Mouse (Mus musculus) cerebellum, adult 11 months (tissue): ENCODE data around the gene Mrps22.
A peak's percentile ranks its signal among the peaks of the same experiment; 100 is the strongest.

ENCODE experiments used
- DNase-seq: peaks from one replicate; pipeline ENCODE4 v3.0.0; 2022

The Mrps22 gene

DNA sequence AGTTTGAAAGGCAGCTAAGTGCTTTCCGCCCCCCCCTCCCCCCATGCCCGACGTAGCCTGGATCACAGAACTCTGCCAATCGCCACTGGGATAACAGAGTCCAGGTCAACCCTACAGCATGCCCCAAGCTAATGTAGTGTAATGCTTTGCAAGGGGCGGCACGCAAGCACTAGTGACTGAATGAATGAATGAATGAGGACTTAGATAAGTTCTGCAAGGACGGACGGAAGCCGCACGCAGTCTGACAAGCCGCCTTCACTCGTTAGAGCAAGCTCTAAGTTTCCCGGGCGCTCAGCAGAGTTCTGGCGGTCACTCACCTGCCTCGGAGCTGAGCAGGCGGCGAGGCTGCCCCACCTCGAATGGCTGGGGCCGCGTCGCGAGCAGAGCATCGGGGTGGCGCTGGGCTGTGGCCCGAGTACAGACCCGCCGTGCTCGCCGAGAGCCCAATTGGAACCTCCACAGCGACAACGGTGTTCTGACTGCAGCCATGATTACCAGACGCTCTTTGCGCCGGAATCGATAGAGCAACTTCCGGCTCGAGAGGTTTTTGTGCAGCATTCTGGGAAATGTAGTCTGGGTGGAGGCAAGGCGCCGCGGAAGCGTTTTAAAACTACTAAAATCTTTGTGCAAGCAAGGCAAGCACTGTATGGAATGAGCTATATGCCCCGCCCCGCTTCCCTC, at the start of gene Mrps22:
Mrps22 (minus strand) TSS at position 505 of the 681 bp plus-strand sequence.
- DNase-seq: peak; percentile 64

DNA sequence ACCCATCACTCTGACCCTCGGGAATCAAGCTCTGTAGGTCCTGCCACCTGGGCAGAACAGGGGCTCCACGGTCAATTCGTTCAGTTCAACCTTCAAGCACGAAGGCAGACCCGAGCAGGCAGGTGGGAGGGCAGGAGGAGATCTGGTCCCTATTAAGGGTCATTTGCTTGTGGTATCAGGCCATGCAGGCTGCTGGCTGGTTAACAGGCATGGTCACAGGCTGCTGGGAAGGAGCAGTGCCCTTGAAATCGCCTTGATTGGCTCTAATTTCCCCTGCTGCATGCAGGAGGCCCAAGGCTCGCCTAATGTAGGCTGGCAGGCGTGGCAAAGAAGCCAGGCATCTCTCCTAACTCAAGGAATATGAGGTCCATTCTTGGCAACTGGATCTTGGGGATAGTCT, 49.1 kb upstream of the Mrps22 start:
- DNase-seq: no peak

DNA sequence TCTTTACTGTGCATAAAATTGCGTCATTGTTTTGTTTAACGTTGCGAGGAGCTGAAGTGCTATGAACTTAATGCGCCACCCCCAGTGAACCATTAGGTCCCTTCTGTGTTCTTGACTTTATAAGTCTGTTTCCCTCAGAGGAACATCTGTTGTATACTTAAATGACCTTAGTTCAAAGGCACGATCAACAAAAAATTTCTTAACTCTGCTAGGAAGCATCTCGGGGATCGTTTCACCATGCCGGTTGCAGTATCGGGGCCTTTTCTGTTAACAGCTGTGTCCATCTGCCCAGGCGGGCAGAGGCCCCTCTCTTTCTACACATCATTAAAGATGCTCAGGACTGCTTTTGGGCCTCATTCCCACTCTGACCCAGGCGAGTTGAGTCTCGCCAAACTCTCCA, 46.0 kb upstream of the Mrps22 start:
- DNase-seq: no peak

DNA sequence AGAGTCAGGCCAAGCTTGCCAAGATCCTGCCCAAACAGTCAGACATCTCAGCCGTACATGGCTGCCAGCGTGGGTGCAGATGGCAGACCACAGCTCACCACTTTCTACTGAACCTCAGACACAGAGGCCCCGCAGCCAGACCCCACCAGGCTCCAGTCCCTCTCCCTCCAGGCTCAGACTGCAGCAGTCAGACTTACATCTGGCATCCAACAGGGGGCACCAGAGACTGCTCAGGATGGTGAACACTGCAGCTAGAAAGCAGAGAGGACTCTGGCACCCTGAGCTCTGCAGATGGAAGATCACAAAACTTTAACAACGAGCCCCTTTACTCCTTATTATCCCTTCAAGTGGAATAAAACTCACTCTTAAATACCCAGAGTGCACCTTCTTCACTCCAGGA, 44.3 kb upstream of the Mrps22 start:
- peak; percentile 12 for DNase-seq

DNA sequence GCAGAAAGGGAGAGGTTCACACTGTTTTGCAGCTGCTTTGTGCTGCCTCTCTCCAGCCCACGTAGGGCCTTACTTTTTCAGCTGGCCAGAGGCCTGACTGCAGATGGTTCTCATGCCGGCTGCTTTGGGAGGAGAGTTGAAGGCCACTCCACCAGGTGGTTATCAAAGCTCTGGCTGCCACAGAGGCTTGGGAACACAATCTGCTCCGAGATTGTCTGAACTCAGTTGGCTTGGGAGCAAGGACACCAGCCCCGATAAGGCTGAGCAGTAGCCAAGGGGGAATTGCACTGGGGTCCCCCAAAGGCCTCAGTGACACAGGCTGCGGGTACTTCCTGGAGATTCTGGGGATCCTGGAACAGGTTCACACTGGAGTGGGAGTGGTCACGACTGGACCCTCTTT, 40.7 kb upstream of the Mrps22 start:
- no peak for DNase-seq

DNA sequence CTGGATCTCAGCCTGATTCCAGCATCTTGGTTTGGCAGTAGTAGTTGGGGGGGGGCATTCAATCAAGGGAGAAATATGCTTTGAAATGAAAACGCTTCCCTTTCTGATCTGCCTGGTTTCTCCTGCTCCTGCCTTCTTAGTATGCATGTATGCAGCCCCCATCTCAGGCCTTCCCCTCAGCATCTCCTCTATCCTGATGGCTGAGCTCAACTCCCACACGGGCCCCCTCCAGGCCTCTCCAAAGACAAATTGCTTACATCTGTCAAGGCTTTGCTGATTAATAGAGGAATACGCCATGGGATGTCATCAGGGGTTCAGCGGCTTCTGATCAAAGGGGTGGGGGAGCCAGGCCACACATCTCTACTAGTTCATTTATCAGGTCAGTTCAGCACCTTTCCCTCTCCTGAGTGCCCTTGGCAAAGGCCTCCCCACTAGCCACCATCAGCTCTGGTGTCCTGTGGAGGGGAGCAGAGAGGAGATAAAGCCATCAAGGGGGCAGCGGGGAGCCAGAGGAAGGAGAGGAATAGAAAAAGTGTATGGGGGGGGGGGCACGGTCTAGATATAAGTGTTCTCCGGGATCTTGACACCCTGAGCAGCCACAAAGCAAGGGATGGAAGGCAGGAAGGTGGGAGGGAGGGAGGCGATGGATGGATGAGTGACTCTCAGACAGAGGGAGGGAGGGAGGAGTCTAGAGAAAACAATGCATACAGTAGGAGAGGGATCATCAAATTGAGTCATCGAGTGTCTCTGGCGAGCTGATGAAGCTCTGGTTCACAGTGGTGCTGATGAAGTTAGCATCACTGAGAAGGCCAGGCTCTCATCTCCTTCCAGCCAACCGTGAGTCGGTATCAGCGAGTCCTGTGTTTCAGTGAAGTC, 32.1 kb upstream of the Mrps22 start:
- DNase-seq: no peak

DNA sequence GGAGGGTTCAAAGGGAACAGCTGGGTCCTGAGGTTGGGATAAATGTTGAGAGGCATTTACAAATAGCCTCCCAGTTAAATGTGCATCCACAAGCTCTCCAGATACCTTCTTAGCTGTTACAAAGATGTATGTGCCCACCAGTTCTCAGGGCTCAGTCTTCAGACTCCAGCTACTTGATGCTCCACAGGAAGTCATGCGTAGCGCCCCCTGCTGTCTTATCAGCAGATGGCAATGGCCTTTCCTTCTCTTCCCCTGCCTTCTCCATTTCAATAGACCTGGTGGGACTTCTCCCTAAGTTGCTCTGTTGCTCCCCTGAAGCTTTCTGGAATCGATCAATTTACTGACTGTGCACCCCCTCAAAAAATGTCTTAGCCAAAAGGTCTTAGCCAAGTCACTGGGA, 27.0 kb upstream of the Mrps22 start:
- DNase-seq: no peak

DNA sequence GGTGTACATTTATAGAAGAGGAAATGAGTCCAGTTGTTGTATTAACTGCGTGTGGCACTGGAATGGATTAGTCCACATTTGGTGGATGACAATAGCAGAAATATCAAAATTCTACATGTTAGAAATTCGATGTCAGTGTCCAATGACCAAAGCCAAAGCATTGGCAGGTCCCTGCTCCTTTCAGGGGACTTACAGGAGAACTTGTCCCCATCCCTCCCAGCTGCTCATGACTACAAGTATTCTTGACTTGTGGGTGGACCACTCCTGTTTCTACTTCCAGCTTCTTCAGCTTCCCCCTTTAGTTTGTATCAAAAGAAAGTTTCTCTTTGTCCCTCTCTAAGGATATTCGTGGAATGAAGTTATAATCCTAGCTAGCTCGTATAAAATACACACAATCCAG, 3.4 kb upstream of the Mrps22 start:
- DNase-seq: no peak

DNA sequence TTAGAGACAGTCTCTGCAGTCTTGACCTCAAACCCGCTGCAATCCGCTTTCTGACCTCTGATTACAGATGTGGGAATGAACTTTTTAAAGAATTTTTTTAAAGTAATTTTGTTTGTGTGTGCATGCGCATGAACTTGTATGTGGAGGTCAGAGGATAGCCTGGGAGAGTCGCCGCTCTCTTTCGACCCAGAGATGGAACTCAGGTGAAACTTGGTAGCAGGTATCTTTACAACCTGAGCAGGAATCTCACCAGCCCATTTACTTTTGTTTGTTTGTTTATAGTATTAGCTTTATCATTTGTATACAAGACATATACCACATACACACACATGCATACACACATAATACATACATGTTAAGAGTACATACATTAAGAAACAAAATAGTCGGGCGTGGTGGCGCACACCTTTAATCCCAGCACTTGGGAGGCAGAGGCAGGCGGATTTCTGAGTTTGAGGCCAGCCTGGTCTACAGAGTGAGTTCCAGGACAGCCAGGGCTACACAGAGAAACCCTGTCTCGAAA, 438 bp upstream of the Mrps22 start:
- no peak for DNase-seq

DNA sequence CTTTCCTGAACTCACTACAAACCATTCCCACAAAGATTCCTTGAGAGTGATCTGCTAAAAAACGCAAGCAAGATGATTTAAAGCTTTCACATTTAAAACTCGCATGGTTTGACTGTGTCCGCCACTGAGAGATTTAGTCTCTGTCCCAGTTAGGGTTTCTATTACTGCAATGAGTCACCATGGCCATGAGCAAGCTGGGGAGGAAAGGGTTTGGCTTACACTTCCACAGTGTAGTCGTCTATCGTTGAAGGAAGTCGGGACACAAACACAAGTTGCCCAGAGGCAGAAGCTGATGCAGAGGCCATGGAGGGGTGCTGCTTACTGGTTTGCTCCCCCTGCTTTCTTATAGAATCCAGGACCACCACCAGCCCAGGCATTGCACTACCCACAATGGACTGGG, 1.4 kb downstream of the Mrps22 start:
- DNase-seq: no peak

DNA sequence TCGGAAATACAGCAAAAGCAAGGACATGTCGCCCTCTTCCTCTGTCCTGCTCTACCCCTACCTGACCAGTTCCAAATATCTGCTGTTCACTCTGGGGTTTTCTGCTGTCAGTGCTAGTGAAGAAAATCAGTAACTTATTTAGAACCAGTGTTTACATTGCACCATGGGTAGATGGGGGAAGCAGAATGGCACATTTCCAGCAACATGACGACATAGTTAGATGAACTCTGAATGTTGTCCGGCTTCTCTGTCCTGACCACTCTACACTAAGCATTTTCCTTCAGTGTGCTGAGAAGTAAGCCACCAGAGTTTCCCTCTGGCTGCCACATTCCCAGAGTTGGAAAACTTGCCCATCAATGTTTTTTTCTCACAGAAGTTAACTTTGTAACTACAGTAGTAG, 17.6 kb downstream of the Mrps22 start:
- no peak for DNase-seq

DNA sequence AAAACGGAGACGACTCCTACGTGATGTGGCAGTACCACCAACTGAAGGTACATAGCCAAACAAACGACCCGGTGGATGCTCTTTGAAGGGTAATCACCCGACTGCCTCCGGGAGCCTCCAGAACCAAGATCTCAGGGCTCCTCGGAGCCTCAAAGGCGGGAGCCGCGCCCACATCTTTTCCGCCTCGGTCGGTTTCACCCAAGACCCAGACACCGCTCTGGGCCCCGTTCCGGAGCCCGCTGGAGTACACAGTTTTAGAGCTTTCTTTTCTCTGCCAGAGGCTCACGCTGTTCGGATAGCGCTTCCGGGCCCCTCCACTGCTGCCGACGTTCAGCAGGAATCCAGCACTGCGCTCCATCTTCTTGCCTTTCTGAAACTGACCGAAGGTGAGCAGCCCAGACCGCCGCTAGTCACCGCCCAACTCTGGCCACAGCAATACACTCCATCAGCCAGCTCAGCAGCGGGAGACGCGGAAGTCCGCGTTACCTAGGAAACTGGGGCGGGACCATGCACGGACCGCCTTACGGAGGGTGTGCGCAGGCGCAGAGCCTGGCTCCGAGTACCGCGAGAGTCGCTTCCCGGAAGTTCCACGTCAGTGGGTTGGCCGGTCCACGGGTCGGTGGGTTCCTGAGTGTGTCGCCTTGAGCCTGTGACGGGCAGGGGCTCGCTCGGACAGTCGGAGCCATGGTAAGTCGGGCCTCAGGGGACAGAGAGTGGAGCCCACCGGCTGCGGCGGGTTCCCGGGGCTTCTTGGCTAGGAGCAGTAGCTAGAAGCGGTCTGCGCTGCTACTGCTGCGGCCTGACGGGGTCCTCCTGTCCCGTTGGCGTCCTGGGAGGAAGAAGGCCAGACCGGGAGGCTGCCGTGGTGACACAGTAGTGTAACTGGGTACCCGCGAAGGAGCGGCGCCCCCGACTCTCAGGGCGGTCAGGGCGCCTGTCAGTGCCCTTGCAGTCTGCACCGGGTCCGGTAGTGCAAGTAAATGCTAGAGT, 38.0 kb downstream of the Mrps22 start, which contains the start of gene Copb2:
Copb2 (plus strand) TSS at position 585 of the 990 bp plus-strand sequence.
- peak; percentile 99 for DNase-seq

DNA sequence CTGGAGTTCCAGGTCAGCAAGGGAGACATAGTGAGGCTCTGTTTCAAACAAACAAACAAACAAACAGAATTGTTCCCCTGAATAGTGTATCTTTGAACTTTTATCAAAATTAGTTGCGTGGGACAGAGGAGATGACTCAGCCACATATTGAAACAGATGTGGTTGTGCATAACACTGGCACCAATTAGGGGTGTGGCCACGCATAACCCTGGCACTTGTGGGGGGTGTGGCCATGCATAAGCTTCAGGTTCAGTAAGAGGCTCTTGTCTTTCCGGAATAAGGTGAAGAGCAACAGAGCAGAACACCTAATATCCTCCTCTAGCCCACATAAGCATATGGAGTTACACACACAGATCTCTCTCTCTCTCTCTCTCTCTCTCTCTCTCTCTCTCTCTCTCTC, 57.4 kb downstream of the Mrps22 start:
- no peak for DNase-seq
